Mouse (Mus musculus): Measurements from ENCODE around the gene Eps8l1.

- no peak for TF ChIP-seq TAL1 (IDR thresholded peaks at IDR 0.05; ENCODE audit: low read length)
- TF ChIP-seq GATA1 (IDR thresholded peaks at IDR 0.05; ENCODE audit: low read length) = no peak
Observed at GRCm38 (mm10) chr7:4503100-4503499, 42.6 kb downstream of the Eps8l1 start.
